ENCODE assay signal across 20 mouse cellular contexts in genomic region chr6:91710345-91710930, GRCm38 (mm10). TPM values are rescaled to one million over a fixed set of nuclear protein-coding genes. Genes with fewer than 3 reads are reported as not detected.
DNase-seq lines count a peak whose midpoint lies in the region; ATAC-seq and TF ChIP-seq lines count a peak whose summit lies in the region.
"Had no signal": no experiment of that assay in that cellular context is flagged by ENCODE, and none has a peak within 500 bp of the region (broad histone marks: within the 10 kb centered on the region; RNA-seq: fewer than 3 reads in every experiment).

No protein-coding gene starts in this region.

- H3K36me3 ChIP-seq in forebrain, embryonic 12.5 days (replicated peaks): peaks cover 23% of the 10 kb centered on the region
- peaks cover 28% of the 10 kb centered on the region for H3K36me3 ChIP-seq in forebrain, postnatal 0 days (ENCODE audit: insufficient read depth)
- peaks cover 36% of the 10 kb centered on the region for H3K36me3 ChIP-seq in small intestine, adult 2 months (ENCODE audit: control insufficient read depth, insufficient read depth, low read length)
- H3K36me3 ChIP-seq: G1E had no signal

- no peak for TF ChIP-seq POLR2A in bone marrow macrophage, adult 2 months (IDR thresholded peaks at IDR 0.05; ENCODE audit: borderline replicate concordance, low read depth, low read length)
- TF ChIP-seq POLR2A in small intestine, adult 2 months (IDR thresholded peaks at IDR 0.05; ENCODE audit: low read depth, low read length): no peak

- H3K9me3 ChIP-seq in forebrain, embryonic 12.5 days: no peaks in the 10 kb centered on the region
- no peaks in the 10 kb centered on the region for H3K9me3 ChIP-seq in forebrain, postnatal 0 days (ENCODE audit: low read length)
- H3K9me3 ChIP-seq: G1E had no signal

- H3K27me3 ChIP-seq in forebrain, embryonic 12.5 days: no peaks in the 10 kb centered on the region
- H3K27me3 ChIP-seq in forebrain, postnatal 0 days (ENCODE audit: insufficient read depth, low read length): no peaks in the 10 kb centered on the region
- no peaks in the 10 kb centered on the region for H3K27me3 ChIP-seq in small intestine, adult 2 months (ENCODE audit: control insufficient read depth, insufficient read depth, low read length)
- H3K27me3 ChIP-seq: limb, embryonic 12.5 days had no signal

- peak overlapping the region; percentile 65 for H3K27ac ChIP-seq in forebrain, embryonic 12.5 days
- H3K27ac ChIP-seq in forebrain, postnatal 0 days (ENCODE audit: low read depth, low read length): no peak overlapping the region
- peak overlapping the region; percentile 53; the same call in 1 of the 2 replicates for H3K27ac ChIP-seq in left cerebral cortex, adult 2 months
- peak overlapping the region; percentile 97 for H3K27ac ChIP-seq in bone marrow macrophage, adult 2 months (ENCODE audit: insufficient read depth, low read depth, low read length)
- H3K27ac ChIP-seq in small intestine, adult 2 months (ENCODE audit: insufficient read depth, low read depth, low read length): no peak overlapping the region
- H3K27ac ChIP-seq: limb, embryonic 12.5 days had no signal

- intact Hi-C loops in left cerebral cortex, adult 2 months (cut with DNase I): no loop called here
- intact Hi-C loops in gastrocnemius, postnatal 14 days (cut with DNase I; ENCODE audit: low total_unique reads): no loop called here

- no peak for DNase-seq in forebrain, postnatal 0 days
- no peak for DNase-seq in left cerebral cortex, adult 2 months (ENCODE audit: extremely low spot score in 1 of 2, low spot score in 2 of 2)
- DNase-seq in left cerebral cortex, adult 8-10 months (ENCODE audit: low spot score in 2 of 2): no peak
- DNase-seq in gastrocnemius, postnatal 14 days: no peak
- DNase-seq: cerebellum, adult 18-20 months; heart, adult 11 months; heart, postnatal 14 days; kidney, adult 18-20 months; kidney, postnatal 36 days; layer of hippocampus, postnatal 36 days; lung, postnatal 4 days; thymus, postnatal 4 days had no signal

- no peak overlapping the region for H3K4me2 ChIP-seq in forebrain, embryonic 12.5 days
- H3K4me2 ChIP-seq in forebrain, postnatal 0 days (ENCODE audit: low read depth): no peak overlapping the region
- H3K4me2 ChIP-seq: limb, embryonic 12.5 days had no signal

- WGBS in forebrain, embryonic 12.5 days: 38% methylated on average over 6 of the region's 6 CpGs
- WGBS in forebrain, postnatal 0 days: 46% methylated on average over 6 of the region's 6 CpGs
- WGBS in small intestine, adult 2 months: 80% methylated on average over 6 of the region's 6 CpGs

- ATAC-seq in forebrain, embryonic 12.5 days (ENCODE audit: low FRiP score): no peak
- ATAC-seq in forebrain, postnatal 0 days: no peak
- no peak for ATAC-seq in megakaryocyte progenitor cell, adult 5-6 weeks (replicated peaks; ENCODE audit: poor library complexity)
- ATAC-seq: activated CD4-positive, CD25-positive, alpha-beta regulatory T cell, adult 4 months had no signal

- H3K9ac ChIP-seq in forebrain, embryonic 12.5 days: no peak overlapping the region
- no peak overlapping the region for H3K9ac ChIP-seq in forebrain, postnatal 0 days
- H3K9ac ChIP-seq: limb, embryonic 12.5 days had no signal

- no peak overlapping the region for H3K4me3 ChIP-seq in forebrain, embryonic 12.5 days (replicated peaks)
- H3K4me3 ChIP-seq in forebrain, postnatal 0 days (ENCODE audit: low read depth, low read length): no peak overlapping the region
- H3K4me3 ChIP-seq in left cerebral cortex, adult 2 months: no peak overlapping the region
- H3K4me3 ChIP-seq in bone marrow macrophage, adult 2 months (ENCODE audit: insufficient read depth, low read length): no peak overlapping the region
- H3K4me3 ChIP-seq in small intestine, adult 2 months (ENCODE audit: low read depth, low read length): no peak overlapping the region
- H3K4me3 ChIP-seq: limb, embryonic 12.5 days; myocyte had no signal

- peaks cover 70% of the 10 kb centered on the region for H3K4me1 ChIP-seq in forebrain, embryonic 12.5 days
- peaks cover 8% of the 10 kb centered on the region for H3K4me1 ChIP-seq in forebrain, postnatal 0 days (ENCODE audit: insufficient read depth)
- H3K4me1 ChIP-seq in bone marrow macrophage, adult 2 months (ENCODE audit: control insufficient read depth, insufficient read depth, low read length): peaks cover 57% of the 10 kb centered on the region
- H3K4me1 ChIP-seq in small intestine, adult 2 months (ENCODE audit: control insufficient read depth, insufficient read depth, insufficient read length, low read length): peaks cover 43% of the 10 kb centered on the region

- no peak for TF ChIP-seq CTCF in forebrain, postnatal 0 days (IDR thresholded peaks at IDR 0.05; ENCODE audit: low read depth)
- no peak for TF ChIP-seq CTCF in left cerebral cortex, adult 2 months (IDR thresholded peaks at IDR 0.05)
- no peak for TF ChIP-seq CTCF in bone marrow macrophage, adult 2 months (IDR thresholded peaks at IDR 0.05; ENCODE audit: low read depth, low read length)
- TF ChIP-seq CTCF in small intestine, adult 2 months (IDR thresholded peaks at IDR 0.05; ENCODE audit: extremely low read depth, insufficient read length, insufficient replicate concordance, low read depth, low read length): 0 out of 2 replicates have a peak, but pooled peaks have one; percentile 5

RNA-seq across cellular contexts. Expression of gene Slc6a6, which starts 26.6 kb away (rescaled TPM):
- polyA plus RNA-seq in forebrain, embryonic 12.5 days (2016; fragmentation: Nextera tagmentation; extraction: Ambion mirVana): 67.6 and 79.0 TPM in 2 replicates
- total RNA-seq in forebrain, postnatal 0 days (2014; rRNA removed): 72.2 and 101 TPM in 2 replicates
- polyA plus RNA-seq in forebrain, postnatal 0 days (2015; fragmentation: Nextera tagmentation; extraction: Ambion mirVana): 89.5 and 139 TPM in 2 replicates
- total RNA-seq in left cerebral cortex, adult 2 months (2021): 100 to 1,000 TPM; 127 to 147 TPM
- total RNA-seq in left cerebral cortex, adult 8-10 months (2022): 100 to 1,000 TPM; 154 to 181 (median 168) TPM
- 510 and 575 TPM in 2 replicates for polyA plus RNA-seq in bone marrow macrophage, adult 2 months (2012; ENCODE audit: insufficient read depth, insufficient read length, missing spikeins)
- 44.0 and 124 TPM in 2 replicates for polyA plus RNA-seq in small intestine, adult 2 months (2012; rRNA removed)
- total RNA-seq in megakaryocyte progenitor cell, adult 5-6 weeks (2015): 30.6 and 34.6 TPM in 2 replicates
- 20.7 and 26.7 TPM in 2 replicates for total RNA-seq in megakaryocyte progenitor cell, adult 5-6 weeks (2017)
- 10 to 100 TPM; 33.5 to 39.8 TPM for total RNA-seq in gastrocnemius, postnatal 14 days (2021)

Comparison
In these comparisons a context has a peak if more than half of its experiments do, and no peak if none do; other contexts are left out.
1. H3K27ac ChIP-seq: peak in forebrain, embryonic 12.5 days (single experiment), left cerebral cortex, adult 2 months (single experiment) and bone marrow macrophage, adult 2 months (single experiment); none in forebrain, postnatal 0 days (single experiment) and small intestine, adult 2 months (single experiment).